Mouse (Mus musculus) heart, postnatal 0 days (tissue): Measurements from ENCODE around the gene Kctd15.

Experiments
- CTCF ChIP-seq: IDR thresholded peaks from 2 replicates; pipeline ENCODE4 v1.5.1; 2016; ENCODE audit warnings: antibody characterized with exemption, control low read depth, low read depth
- EP300 ChIP-seq: IDR thresholded peaks from 2 replicates; pipeline ENCODE4 v1.6.1; 2016; ENCODE audit warnings: antibody characterized with exemption, low read depth

- TF ChIP-seq CTCF (no peak), EP300 (no peak)
Measured at GRCm38 (mm10) chr7:34704401-34704800, 47.9 kb upstream of the Kctd15 start.
